Mouse (Mus musculus) lung, postnatal 25 days (tissue): ENCODE data around the gene Bspry.
"Not testable (repeated sequence)": the region's sequence is repeated elsewhere in the genome, so short reads cannot be mapped to it uniquely, and the experiment has no call there.

Source experiments
- DNase-seq: peaks from one replicate; pipeline ENCODE4 v3.0.0; 2022; ENCODE audit warnings: low spot score

Gene Bspry

DNA sequence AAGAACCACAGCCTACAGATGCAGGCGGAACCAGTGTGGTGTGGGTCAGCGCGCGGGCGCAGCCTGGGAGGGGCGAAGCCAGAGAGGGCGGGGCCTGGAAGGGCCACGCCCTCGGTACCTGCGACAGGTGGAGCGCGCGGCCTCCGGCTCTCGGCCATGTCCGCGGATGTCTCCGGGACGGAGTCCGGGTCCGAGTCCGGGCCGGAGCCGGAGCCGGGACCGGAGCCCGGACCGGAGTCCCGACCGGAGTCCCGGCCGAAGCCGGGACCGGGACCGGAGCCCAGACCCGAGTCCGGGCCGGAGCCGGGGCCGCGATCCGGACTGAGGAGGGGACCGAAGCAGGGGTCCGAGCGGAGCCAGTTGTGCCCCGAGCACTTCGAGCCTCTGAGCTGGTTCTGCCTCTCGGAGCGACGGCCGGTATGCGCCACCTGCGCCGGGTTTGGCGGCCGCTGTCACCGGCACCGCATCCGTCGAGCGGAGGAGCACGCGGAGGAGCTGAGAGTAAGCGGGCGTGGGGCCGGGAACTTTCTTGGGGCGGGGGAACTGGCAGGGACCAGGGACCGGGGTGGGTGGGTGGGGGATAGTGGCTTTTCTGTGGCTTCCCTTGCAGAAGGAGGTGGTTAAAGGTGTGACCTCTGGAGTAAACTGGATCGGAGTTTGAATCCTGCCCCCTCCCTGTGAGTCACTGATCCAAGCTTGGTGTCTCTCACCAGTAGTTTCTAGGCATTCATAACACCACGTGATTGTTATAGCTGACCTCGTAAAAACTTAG, at the start of gene Bspry:
Bspry (plus strand) TSS at position 117 of the 772 bp plus-strand sequence.
- peak; percentile 63 for DNase-seq

DNA sequence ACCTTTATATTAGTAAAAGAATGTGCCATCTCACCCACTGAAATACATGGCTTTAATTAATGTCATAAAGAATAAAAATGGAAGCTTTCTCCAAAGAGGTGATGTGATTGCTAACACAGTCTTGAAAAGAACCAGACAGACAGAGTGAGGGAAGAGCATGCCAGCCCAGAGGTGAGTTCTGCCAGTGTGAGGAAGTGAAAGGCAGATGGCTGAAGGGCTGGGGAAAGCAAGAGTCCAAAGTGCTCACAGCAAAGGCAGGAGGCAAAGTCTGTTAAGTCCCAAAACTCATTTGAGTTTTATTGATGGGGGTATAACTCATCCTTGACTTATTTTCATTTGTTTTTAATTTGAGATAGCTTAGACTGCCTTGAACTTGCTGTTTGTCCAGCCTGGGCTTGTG, 49.2 kb upstream of the Bspry start:
- no peak for DNase-seq

DNA sequence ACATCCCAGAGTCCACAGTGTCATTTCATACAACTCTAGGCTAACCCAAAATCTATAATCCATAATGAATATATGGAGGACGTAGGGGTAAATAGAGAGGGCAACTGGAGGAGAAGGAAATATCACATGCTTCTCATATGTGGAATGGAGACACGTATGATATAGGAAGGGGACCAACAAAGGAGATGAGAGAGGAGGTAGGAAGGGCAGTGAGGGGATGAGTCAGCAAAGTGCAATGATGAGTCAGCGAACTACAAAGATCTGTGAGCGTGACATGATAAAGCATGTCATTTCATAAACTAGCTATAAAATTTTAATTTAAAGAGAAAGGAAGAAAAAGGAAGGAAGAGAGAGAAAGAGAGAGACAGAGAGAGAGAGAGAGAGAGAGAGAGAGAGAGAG, 48.3 kb upstream of the Bspry start:
- DNase-seq = no peak

DNA sequence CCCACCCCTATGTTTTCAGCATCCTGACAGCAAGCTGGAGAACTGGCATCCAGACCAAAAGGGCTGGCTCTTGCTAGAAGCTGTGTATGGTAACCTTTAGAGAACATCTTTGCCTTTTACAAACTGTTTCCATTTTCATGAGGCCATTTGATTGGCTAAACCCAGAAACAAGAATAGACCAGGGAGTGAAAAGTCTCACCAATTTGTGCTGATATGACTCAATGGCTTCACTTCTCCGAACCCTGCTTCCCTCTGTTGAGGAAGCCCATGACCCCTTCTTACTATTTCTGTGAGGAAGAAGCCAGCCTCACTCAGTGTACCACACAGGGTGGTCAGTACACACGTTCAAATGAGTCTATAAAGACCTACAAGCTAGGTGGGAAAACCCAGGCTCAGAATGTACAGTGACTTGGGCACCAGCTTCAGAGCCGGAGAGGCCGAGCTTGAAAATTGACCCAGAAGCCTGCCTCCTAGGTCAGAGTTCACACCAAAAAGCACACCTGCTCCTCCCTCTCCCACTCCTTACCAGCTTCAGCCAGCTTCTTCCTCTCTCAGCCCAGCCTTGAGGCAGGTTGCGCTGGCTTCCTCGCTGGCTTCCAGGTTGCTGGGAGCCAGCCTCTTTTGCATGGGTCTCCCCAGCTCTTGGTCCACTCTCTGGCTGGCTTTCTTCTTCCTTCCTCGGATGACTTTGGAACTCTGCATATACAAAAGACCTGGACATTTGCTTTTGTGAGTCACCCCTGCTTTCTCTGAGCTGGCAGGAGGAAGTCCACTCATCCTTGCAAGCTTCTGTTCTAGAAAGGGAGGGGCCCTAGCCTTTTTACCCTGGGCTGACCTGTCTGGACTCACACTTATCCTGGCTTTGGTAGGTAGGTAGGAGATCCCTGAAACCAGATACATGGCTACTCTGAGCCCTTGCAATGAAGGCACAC, 45.6 kb upstream of the Bspry start:
- DNase-seq = no peak

DNA sequence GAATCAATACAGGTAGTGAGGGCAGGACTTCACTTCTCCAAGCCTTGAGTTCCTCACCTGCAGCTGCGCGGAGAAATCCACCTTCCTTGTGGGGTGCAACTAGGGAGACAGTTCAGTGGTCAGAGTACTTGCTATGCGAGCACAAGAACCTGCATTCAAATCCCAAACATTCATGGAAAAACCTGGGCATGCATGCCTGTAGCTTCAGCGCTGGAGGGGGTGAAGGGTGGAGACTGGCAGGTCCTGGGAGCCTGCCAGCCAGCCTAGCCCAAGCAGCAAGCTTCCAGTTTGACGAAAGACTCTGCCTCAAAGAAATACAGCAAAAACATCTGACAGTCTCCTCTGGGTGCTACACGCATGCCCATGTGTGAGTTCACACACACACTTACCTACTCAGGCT, 44.8 kb upstream of the Bspry start, which contains the start of gene Rnf183:
Rnf183 (minus strand) TSS at position 172 of the 400 bp plus-strand sequence.
- DNase-seq = no peak

DNA sequence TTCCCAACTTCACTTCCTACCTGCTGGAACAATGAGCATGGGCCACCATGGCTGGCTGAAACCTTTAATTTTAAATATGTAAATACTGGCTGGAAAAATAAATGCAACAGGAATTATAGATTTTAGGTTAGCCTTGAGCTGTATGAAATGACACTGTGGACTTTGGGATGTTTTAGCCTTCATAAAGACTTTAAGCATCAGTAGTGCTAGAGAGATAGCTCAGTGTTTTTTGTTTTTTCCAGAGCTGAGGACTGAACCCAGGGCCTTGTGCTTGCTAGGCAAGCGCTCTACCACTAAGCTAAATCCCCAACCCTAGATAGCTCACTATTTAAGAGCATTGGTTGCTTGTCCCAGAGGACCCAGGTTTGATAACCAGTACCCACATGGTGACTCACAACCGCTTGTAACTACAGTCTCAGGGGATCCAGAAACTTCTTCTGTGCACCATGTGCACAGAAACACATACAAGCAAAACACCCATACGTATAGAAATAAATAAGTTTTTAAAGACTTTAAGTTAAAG, 42.5 kb upstream of the Bspry start:
- DNase-seq = no peak

DNA sequence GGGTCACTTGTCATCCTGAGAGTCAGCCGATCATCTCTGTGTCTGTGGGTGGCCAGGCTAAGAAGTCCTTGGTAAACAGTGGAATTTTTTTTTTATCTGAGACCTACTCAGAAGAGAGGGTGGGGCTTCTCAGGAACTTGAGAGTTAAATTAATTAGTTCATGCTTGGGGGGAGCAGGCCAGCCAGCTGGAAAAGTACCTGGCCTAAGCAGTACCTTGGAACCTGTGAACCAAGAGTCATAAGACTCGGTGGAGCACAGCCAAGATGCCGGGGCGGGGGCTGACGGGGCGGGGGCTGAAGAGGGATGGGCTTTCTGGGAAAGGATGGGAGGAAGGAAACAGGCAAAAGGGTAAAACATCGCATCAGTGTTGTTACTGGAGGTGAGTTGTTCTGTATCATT, 42.0 kb upstream of the Bspry start:
- DNase-seq = no peak

DNA sequence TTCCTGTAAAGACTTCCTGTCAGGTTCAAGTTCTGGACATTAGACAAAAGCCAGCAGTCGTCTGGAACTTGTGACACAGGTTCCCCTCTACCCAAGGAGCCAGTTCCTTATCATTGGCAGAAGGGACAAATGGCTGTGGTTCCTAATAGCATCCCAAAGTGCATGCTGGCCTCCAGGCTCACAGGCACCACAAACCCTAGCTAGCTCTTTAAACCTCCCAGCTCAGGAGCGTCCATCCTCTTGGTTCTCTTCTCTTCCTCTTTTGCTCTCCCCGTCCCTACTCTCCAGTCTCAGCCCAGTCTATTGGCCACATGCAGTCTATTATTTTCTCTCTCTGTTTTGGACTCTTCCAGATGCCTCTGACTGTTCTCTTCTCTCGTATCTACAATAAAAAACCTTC, 40.1 kb upstream of the Bspry start:
- DNase-seq = no peak

DNA sequence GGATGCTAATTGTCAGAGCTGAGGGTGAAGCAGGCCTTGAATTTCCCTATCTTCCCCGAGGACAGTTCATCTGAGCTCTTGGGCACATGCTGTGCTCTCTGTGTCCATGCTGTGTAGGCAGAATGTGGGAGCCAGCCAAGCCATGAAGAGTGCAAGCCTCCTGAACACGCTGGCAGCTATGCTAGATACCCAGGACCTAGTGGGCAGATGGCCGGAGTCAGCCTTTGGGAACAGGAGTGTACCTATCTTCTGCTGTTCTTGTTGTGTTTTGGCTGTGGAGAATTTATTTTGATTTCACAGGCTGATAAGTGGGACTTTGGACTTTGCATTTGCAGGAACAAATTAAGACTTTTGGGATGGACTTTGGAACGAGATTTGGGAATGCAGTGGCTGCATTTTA, 39.3 kb upstream of the Bspry start:
- DNase-seq = no peak

DNA sequence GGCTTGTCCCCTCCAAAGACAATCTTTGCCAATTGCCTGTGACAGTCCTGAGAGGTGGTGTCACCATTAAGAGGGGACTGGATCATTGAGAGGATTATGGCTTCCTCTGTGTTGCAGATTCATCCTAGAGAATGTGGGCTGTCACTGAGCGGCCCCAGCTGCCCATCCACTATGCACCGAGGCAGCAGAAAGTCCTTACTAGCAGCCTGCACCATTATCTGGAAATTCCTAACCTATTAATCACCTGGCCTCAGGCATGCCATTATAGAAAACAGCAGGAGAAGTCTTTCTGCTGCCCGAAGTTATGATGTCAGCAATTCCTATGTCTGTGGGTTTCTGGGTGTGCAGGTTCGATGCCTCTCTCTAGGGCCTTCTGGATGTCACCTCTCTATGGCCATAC, 38.9 kb upstream of the Bspry start:
- DNase-seq = no peak

DNA sequence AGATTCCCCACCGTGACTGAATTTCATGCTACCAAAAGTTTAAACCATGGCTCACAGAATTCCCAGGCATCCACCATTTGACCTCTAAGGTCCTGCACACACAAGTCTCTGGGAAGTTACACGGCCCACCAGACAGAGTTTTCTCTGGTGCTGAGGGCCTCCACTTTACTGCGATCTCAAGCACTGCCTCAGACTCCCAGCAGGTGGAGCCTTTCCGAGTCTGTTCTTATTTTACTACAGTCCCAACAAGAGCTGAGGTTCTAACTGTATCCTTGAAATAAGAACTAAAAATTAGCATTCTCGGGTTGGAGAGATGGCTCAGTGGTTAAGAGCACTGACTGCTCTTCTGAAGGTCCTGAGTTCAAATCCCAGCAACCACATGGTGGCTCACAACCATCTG, 24.9 kb upstream of the Bspry start:
- DNase-seq = peak; percentile 35

DNA sequence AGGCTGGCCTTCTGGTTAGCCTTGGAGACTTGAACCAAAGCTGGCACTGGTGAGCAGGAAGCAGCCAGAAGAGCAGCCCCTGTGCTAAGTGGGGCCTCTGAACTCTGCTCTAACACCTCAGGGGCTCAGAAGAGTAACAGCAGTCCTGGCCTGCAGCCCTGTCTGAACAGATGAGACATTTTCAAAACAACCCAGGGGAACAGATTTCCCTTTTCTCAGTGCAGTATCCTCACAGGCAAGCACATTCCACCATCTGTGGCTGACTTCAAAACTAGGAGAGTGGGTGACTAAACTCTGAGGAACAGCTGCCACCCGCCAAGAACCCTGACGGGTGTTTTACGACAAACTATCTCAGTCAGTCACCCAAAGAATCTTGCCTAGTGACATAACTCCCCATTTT, 20.8 kb upstream of the Bspry start:
- no peak for DNase-seq

DNA sequence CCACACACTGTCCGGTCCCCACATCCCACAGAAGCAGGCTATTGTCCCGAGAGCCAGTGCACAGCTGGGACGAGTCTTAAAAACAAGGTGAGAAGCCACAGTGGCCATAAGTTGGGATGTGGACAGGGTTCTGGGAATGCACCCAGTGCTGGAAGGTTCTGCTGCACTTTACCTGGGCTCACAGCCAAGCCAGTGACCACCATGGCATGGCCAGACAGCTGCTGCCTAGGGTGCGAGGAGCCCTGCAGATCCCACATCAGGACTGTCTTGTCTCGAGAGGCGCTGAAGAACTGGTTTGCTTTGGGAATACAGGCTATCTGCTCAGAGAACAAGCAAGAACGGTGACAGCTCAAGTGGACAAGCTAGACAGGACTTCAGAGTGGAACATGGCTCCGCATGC, 19.5 kb upstream of the Bspry start:
- no peak for DNase-seq

DNA sequence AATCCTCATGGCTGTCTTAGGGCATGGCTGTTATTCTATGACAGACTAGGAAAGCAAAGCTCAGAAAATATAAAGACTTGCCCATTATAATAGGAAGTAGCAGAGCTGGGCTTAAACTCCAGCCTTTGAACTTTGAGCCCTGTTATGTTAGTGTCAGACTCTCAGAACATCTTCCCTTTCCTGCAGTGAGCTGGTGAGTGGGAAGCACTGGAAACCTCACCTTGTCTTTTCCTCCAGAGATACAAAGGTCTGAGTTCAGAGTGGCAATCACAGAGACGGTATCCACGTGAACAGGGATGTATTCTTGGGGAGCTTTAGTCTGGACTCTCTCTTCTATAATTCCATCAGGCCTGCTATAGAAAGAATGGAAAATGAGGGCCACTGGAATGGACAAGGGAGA, 16.7 kb upstream of the Bspry start:
- DNase-seq = no peak

DNA sequence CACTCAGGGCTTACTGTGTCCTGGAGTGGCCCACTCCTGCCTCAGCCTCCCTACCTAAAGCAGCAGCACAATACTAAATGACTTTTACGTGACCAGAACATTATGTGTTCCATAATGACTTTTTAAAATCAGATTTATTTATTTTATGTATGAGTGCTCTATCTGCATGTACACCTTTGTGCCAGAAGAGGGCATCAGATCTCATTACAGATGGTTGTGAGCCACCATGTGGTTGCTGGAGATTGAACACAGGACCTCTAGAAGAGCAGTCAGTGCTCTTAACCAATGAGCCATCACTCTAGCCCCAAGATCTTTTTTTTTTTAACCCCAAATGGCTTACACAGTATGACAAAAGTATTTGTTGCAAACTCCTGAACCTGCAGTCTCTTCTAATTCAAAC, 11.7 kb upstream of the Bspry start:
- no peak for DNase-seq

DNA sequence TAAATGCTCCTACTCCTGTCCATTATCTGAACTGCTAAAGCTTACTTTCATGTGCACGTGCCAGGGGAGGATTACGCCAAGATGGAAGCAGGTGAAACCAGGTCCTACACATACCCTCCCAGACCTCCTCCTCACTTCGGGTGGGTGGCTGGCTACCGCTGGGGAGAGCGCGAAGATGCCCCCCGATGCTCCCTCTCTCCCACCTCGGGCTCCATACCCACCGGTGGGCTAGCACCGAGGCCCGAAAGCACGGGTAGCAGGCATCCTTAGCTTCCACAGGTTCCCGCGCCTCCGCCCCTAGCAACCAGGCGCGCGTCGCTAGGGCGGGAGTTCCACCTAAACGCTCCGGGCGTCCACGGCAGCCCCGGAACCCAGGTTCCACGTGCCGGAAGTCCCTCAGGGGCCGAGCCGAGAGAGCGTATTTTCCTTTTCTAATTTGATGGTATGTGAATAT, 9.2 kb upstream of the Bspry start, which contains the start of gene Wdr31:
Wdr31 (minus strand) TSS at position 299 of the 454 bp plus-strand sequence.
- DNase-seq = peak; percentile 73

DNA sequence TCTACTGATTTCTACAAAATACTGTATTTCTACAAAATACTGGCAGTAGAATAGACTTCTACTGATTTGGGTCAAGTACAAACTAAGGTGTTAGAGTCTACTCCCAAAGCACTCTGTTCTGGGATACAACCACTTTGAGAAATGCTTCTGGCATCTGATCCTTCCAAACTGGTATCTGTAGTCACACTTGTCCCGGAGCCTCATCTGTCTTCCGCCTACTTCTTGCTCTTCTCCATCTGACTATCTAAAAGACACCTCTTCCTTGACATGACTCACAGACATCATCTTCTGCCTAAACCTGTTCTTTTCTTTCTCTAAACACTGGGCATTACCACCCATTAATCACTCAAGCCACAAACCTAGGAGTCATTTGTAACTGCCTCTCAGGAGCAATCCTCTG, 7.8 kb upstream of the Bspry start:
- no peak for DNase-seq

DNA sequence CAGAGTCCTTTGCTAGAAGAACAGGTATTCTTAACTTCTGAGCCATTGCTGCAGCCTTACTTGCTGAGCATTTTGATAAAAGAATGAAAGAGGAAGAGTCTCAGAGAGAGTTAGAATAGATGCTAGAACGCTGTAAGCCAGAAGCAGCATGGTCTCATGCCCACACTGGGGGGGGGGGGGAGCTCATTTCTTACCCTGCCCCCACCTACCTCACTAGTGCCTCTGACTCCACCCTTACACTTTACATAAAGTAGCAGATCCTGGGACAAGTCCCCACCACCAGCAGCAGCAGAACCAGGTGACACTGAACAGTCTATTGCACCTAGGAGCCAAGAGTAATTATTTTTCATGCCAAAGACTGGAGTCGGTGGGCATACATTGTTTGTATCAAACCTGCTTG, 4.7 kb upstream of the Bspry start:
- no peak for DNase-seq

DNA sequence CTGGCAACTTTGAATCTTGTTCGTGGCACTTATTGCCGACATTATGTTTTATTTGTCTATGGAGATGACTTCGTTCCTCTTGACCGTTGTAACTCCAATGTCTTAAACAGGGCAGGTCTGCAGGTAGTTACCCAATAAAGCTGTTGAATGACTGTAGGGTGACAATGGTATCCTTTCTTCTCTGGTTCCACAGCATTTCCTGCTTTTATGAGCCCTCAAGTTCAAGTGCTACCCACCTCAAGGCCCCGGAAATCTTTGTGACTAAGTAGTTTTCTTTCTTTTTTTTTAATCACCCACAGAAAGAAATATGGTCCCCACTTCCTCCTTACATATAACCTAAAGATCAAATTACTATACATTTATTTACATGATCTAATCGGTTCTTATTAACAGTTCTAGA, 4.1 kb upstream of the Bspry start:
- DNase-seq = no peak

DNA sequence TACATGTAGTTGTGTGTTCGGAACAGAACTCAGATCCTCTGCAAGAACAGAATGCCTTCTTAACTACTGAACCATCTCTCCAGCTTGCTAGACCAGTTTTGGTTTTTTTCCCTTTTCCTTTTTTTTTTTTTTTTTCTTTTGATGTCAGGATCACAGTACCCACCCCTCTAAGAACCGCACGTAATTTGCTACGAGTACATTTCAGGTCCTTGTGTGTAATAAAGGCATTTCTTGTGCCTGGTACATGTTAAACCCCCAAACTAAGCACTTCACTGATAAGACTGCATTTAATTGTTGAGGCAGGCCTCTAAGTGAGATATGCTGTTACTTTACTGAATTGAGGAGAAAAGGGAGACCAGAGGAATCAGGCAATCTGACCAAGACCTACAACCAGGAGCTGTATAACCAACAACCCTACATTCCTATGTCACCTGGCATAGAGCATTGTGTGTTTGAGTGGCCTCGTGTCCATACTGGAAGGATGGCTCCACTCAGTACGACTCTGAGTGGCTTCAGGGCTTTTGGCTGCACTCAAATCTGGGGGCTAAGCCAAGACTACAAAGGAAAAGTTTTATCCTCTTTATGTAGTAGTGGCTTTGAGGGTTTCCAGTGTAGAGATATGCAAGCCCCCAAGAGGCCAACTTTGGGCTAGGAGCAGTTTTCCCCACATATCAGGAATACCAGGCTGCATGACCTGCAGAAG, 2.2 kb upstream of the Bspry start:
- no peak for DNase-seq

DNA sequence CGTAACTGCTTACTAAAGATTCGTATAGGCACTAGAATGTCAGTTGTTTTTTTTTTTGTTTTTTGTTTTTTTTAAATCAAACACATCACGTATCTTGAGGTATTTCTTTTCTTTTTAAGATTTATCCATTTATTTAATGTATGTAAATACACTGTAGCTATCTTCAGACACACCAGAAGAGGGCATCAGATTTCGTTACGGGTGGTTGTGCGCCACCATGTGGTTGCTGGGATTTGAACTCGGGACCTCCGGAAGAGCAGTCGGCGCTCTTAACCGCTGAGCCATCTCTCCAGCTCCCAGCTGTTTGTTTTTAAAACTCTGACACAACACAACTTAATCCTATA, 288 bp upstream of the Bspry start:
- DNase-seq = not testable (repeated sequence)
